Mouse (Mus musculus) lung, adult 18-20 months (tissue): ENCODE results near the gene C87414.
"Not testable (repeated sequence)": the region's sequence is repeated elsewhere in the genome, so short reads cannot be mapped to it uniquely, and the experiment has no call there.

ENCODE experiments used
- DNase-seq, 2 experiments: peaks; one replicate each; pipeline ENCODE4 v3.0.0; 2022; ENCODE audit warnings: mixed read lengths in 2 of 2

Gene C87414

GRCm38 (mm10) chr5:93671451-93671850, at the start of gene C87414:
C87414 (minus strand) TSS chr5:93671551.
- DNase-seq, result not testable (repeated sequence)

- peak in 1 of 2 experiments; percentile 0 for DNase-seq
These were observed 13.3 kb upstream of the C87414 start for GRCm38 (mm10) chr5:93684661-93685060.
